Mouse (Mus musculus) heart, embryonic 16.5 days (tissue): ENCODE measurements around the gene Dglucy. TPM values are rescaled to one million over a fixed set of nuclear protein-coding genes. Genes with fewer than 3 reads are reported as not detected.

Experiments used
- ATAC-seq: fragments of 200-750 bp; cut with Nextera tagmentation; replicated peaks from 2 replicates; pipeline ENCODE4 v1.8.0; 2017; ENCODE audit warnings: moderate number of reproducible peaks; ENCODE audit not compliant: insufficient read depth, low FRiP score; ENCODE audit errors: extremely low read depth
- H3K27ac ChIP-seq: fragments of 300-500 bp; sonication (generic); 2 replicates; pipeline ENCODE4 v1.5.1; 2014; ENCODE audit warnings: mild to moderate bottlenecking, low read length, control low read depth, moderate library complexity
- H3K27me3 ChIP-seq: fragments of 300-500 bp; sonication (generic); 2 replicates; pipeline ENCODE4 v1.6.1; 2014; ENCODE audit warnings: low read length, mixed read lengths; ENCODE audit not compliant: control insufficient read depth, insufficient read depth
- H3K36me3 ChIP-seq: fragments of 300-500 bp; sonication (generic); 2 replicates; pipeline ENCODE4 v1.6.1; 2014; ENCODE audit not compliant: control insufficient read depth, insufficient read depth
- H3K4me1 ChIP-seq: fragments of 300-500 bp; sonication (generic); 2 replicates; pipeline ENCODE4 v1.6.1; 2014; ENCODE audit warnings: low read length, mixed read lengths; ENCODE audit not compliant: control insufficient read depth, insufficient read depth
- H3K4me2 ChIP-seq: fragments of 300-500 bp; sonication (generic); 2 replicates; pipeline ENCODE4 v1.6.1; 2014; ENCODE audit warnings: low read depth, mild to moderate bottlenecking, control low read depth, low read length
- H3K4me3 ChIP-seq: fragments of 300-500 bp; sonication (generic); 2 replicates; pipeline ENCODE4 v1.5.1; 2014; ENCODE audit warnings: mild to moderate bottlenecking, control low read depth, low read length
- H3K9ac ChIP-seq: fragments of 300-500 bp; sonication (generic); 2 replicates; pipeline ENCODE4 v1.6.1; 2014; ENCODE audit warnings: low read length, control low read depth
- H3K9me3 ChIP-seq: fragments of 300-500 bp; sonication (generic); replicated peaks from 2 replicates; pipeline ENCODE4 v1.6.1; 2016; ENCODE audit warnings: low read length; ENCODE audit not compliant: control insufficient read depth
- WGBS: fragments of 180-500 bp; shearing (Covaris S2); extraction: QIAGEN DNeasy Blood & Tissue Kit; methylation state at CpG from one replicate; pipeline ENCODE4 v1.1.7; 2014; 5-methylcytosine and 5-hydroxymethylcytosine counted together
- polyA plus RNA-seq: library from polyadenylated mRNA; unstranded; fragments of >200 nt; fragmentation: Nextera tagmentation; extraction: Ambion mirVana; gene quantifications from 2 replicates; pipeline ENCODE4 v1.2.1, GENCODE M21; 2015

The Dglucy gene
- polyA plus RNA-seq, 1 experiment from 2014 or later: 6.3 TPM

DNA sequence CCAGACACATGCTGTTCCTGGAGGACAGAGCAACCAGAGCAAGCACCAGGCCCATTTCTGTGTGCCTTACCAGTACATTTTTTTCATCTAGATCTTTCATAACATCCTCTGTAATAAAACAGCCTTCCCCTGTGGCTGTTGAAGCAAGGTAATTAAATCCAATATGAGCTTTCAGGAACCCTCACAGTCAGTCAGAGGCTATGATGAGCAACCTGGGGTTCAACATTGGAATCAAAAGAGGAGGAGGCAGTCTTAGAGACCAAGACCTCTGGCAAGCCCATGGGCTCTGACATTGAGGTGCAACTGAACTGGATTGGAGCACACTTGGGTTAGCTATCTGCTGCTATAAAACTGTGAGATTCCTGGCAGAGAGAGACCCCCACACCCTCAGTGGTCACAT is 86.2 kb downstream of the Dglucy start:
- Histone ChIP-seq H3K4me1 (no peaks in the 10 kb centered on the region), H3K4me3 (no peak overlapping the region), H3K27ac (no peak overlapping the region), H3K9ac (no peak overlapping the region), H3K4me2 (no peak overlapping the region), H3K9me3 (peaks cover 5% of the 10 kb centered on the region; the same call in 1 of the 2 replicates), H3K36me3 (no peaks in the 10 kb centered on the region), H3K27me3 (no peaks in the 10 kb centered on the region)
- no peak for ATAC-seq

DNA sequence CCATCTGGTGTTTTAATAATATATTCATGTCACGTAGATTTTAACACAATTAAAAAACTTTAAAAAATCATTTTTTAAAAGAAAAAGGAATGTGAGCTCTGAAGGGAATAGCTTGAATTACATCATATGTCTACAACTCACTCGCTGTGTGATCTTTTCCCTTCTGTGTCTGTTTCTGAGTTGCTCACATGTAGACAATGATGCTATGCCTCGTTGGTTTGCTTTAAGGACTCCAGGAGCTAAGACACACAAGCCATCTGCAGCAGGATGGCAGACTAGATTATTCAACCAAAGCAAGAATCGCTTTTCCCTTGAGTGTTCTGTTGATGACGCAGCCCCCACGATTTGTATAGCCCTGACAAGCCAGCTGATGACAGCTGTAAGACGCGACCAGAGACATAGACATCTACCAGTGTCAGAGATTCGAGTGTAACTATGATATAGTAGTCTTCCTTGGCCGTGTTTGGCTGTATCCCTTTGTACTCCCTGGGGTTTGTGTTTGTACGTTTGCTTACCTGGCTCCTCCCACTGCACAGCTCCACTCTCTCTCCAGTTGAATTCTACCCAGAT is 86.7 kb downstream of the Dglucy start:
- ATAC-seq: no peak
- Histone ChIP-seq H3K4me1 (no peaks in the 10 kb centered on the region), H3K4me2 (no peak overlapping the region), H3K4me3 (no peak overlapping the region), H3K27ac (no peak overlapping the region), H3K27me3 (no peaks in the 10 kb centered on the region), H3K9ac (no peak overlapping the region), H3K36me3 (no peaks in the 10 kb centered on the region), H3K9me3 (peaks cover 5% of the 10 kb centered on the region; the same call in 1 of the 2 replicates)
- WGBS: 58% methylated on average over 11 of the region's 11 CpGs

DNA sequence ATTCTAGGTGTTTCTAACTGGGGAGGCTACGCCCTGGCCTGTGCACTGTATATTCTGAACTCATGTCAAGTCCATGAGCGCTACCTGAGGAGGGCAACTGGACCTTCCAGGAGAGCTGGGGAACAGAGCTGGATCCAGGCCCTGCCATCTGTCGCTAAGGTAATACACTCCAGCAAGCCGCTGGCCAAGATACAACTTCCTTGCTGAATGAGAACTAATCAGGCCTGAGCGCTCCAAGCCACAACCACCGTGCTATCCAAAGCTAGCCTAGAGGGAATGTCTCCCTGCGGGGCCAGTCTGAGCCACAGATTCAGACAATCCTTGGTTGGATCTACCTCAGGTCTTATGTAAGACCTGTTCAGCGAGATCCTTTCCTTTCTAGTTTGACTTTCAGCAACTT is 88.2 kb downstream of the Dglucy start:
- no peaks in the 10 kb centered on the region for H3K36me3 ChIP-seq
- H3K27ac ChIP-seq: no peak overlapping the region
- H3K4me2 ChIP-seq: no peak overlapping the region
- H3K9me3 ChIP-seq: peaks cover 5% of the 10 kb centered on the region; the same call in 1 of the 2 replicates
- H3K4me3 ChIP-seq: no peak overlapping the region
- H3K9ac ChIP-seq: no peak overlapping the region
- WGBS: 86% methylated on average over 8 of the region's 8 CpGs
- H3K27me3 ChIP-seq: no peaks in the 10 kb centered on the region
- H3K4me1 ChIP-seq: no peaks in the 10 kb centered on the region
- ATAC-seq: no peak

DNA sequence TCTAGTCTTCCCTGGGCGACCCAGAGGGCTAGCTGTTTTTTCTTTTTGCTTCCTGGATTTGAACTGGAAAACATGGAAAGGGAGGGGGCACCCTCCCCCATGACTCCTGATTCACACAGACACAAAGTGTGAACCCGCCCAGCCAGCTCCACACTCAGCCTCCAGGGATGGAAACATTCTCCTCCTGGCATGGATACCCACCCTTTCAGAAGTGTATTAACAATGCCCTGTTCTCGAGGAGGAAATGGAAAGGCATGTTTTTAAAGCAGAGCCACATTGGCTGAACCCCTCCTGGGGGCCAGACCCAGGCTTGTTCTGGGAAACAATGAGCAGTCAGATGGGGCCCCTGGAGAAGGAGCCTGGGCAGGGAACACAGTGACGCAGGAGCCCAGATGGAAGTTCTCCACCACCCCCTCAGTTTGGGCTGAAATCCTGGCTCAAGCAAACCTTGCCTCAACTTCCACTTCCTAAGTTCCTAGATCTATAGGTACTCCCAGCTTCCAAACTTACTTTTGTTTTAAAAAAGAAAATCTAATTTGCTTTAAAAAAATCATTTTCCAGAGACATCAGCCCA is 89.3 kb downstream of the Dglucy start:
- Histone ChIP-seq H3K27me3 (no peaks in the 10 kb centered on the region), H3K9me3 (peaks cover 5% of the 10 kb centered on the region; the same call in 1 of the 2 replicates), H3K4me1 (no peaks in the 10 kb centered on the region), H3K4me2 (no peak overlapping the region), H3K9ac (no peak overlapping the region), H3K27ac (no peak overlapping the region), H3K4me3 (no peak overlapping the region), H3K36me3 (no peaks in the 10 kb centered on the region)
- no peak; the same call in 1 of the 2 replicates for ATAC-seq
- WGBS: 58% methylated on average over 4 of the region's 4 CpGs

DNA sequence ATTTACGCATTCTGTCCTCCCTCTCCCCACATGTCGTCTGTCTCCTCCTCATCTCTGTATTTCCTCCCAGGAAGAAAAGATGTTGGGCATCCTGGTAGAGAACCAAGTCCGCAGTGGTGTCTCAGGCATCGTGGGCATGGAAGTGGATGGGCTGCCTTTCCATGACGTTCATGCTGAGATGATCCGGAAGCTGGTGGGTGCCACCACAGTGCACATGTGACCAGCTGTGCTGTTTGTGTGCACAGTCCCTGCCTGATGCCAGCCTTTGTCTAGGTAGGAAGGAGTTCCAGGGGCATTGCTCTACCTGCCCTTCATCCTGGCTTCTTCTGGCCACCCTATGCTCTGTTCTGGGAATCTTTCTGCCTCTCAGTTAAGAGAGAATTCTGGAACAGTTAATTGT is 92.4 kb downstream of the Dglucy start:
- no peak overlapping the region for H3K4me2 ChIP-seq
- no peaks in the 10 kb centered on the region for H3K36me3 ChIP-seq
- no peak for ATAC-seq
- peaks cover 5% of the 10 kb centered on the region; the same call in 1 of the 2 replicates for H3K9me3 ChIP-seq
- H3K9ac ChIP-seq: no peak overlapping the region
- no peaks in the 10 kb centered on the region for H3K27me3 ChIP-seq
- no peaks in the 10 kb centered on the region for H3K4me1 ChIP-seq
- no peak overlapping the region for H3K4me3 ChIP-seq
- H3K27ac ChIP-seq: no peak overlapping the region
- 90% methylated on average over 6 of the region's 6 CpGs for WGBS

DNA sequence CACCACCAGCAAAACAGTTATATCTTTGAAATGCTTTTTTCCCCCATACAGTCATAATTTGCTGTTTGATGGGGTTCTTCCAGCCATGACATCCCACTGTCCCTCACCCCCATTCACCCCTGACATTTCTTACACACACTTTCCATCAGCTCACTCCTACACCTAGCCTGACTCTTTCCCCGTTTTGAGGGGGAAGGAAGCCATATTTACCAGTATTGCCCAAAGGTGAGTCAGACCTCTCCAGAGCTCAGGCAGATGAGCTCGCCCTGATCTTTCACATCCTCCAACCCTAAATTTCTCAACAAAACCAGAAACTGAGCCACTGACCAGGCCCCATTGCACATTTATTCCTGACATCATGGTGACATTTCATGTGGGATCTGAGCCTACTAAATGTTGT is 93.0 kb downstream of the Dglucy start:
- Histone ChIP-seq H3K4me2 (no peak overlapping the region), H3K4me3 (no peak overlapping the region), H3K9me3 (peaks cover 5% of the 10 kb centered on the region; the same call in 1 of the 2 replicates), H3K27ac (no peak overlapping the region), H3K9ac (no peak overlapping the region), H3K36me3 (no peaks in the 10 kb centered on the region), H3K4me1 (no peaks in the 10 kb centered on the region), H3K27me3 (no peaks in the 10 kb centered on the region)
- ATAC-seq: no peak
- WGBS: 68% methylated on average over 2 of the region's 2 CpGs

DNA sequence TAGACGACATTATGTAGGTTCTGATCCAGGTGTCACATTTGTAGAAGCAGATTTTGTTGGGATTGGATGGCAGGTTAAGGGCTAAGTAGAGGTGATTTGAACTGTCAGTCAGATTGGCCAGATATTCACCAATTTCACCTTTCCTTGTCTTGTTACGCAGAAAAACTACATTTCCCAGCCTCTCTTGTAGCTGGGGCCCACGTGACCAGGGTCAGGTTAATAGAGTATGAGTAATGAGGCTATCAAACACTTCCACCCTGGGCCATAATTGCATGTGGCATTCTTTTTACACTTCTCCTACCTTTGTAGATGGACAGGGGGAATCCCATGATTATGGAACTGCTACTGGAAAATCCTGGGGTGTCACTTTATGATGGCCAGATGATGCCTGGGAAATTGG is 94.8 kb downstream of the Dglucy start:
- no peak overlapping the region for H3K4me2 ChIP-seq
- no peak for ATAC-seq
- H3K4me1 ChIP-seq: no peaks in the 10 kb centered on the region
- H3K27me3 ChIP-seq: no peaks in the 10 kb centered on the region
- H3K9me3 ChIP-seq: peaks cover 5% of the 10 kb centered on the region; the same call in 1 of the 2 replicates
- no peaks in the 10 kb centered on the region for H3K36me3 ChIP-seq
- H3K27ac ChIP-seq: no peak overlapping the region
- no peak overlapping the region for H3K4me3 ChIP-seq
- H3K9ac ChIP-seq: no peak overlapping the region
- 80% methylated on average over 3 of the region's 3 CpGs for WGBS

DNA sequence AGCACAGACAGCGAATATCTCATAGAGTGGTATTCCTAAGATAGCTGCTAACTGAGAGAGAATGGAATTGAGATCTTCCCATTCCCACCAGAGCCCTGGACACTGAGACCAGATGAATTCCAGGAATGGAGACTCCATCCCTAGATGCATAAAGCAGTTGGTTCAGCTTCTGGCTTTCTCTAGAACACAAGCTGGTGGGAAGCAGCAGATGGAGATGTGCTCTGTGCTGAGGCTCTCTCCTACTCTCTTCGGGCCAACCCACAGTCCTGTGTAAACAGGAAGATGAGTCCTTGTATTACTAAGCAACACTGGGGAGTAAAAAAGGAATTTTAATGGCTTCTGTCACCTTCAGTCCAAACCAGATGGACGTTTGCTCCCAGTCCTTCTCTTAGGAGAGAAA is 96.7 kb downstream of the Dglucy start:
- WGBS: 59% methylated on average over 3 of the region's 3 CpGs
- Histone ChIP-seq H3K9ac (no peak overlapping the region), H3K4me1 (no peaks in the 10 kb centered on the region), H3K4me2 (no peak overlapping the region), H3K27me3 (no peaks in the 10 kb centered on the region), H3K36me3 (no peaks in the 10 kb centered on the region), H3K9me3 (no peaks in the 10 kb centered on the region), H3K27ac (no peak overlapping the region), H3K4me3 (no peak overlapping the region)
- no peak for ATAC-seq

DNA sequence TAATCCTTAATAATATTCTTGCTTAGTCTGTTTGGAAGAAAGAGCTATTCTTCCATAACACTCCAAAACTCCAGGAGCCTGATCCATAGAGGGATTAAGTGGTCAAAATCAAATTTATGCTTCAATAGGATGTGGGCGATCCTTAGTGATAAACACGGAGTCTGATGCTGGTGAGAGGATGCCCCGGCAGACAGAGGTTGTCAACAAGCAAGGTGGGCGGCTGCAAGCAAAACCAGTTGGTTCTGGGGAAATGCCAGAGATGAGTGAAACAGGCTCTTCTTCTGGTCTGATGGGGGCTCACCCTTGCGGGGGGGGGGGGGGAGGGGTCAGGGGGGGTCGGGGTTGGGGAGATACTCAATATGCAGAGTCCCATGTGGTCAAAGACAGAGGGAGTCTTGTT is 97.1 kb downstream of the Dglucy start:
- H3K27me3 ChIP-seq: no peaks in the 10 kb centered on the region

More for the DNA sequence above, 97.1 kb downstream of the Dglucy start:
- Histone ChIP-seq H3K9ac (no peak overlapping the region), H3K36me3 (no peaks in the 10 kb centered on the region), H3K4me2 (no peak overlapping the region), H3K9me3 (no peaks in the 10 kb centered on the region), H3K4me1 (no peaks in the 10 kb centered on the region), H3K4me3 (no peak overlapping the region), H3K27ac (no peak overlapping the region)
- WGBS: 84% methylated on average over 5 of the region's 6 CpGs
- no peak for ATAC-seq
